Mouse (Mus musculus) urinary bladder, postnatal 36 days (tissue): ENCODE measurements around the gene St3gal6.
A peak's percentile ranks its signal among the peaks of the same experiment; 100 is the strongest.

Experiments used
- DNase-seq, 2 experiments: peaks; one replicate each; pipeline ENCODE4 v3.0.0; 2022; ENCODE audit warnings: low spot score in 2 of 2, mixed read lengths in 1 of 2

St3gal6 gene

GRCm38 (mm10) chr16:58523972-58524850, at the start of gene St3gal6:
Gene St3gal6, minus strand, starts transcription at chr16:58524243.
- DNase-seq, result no peak

DNA sequence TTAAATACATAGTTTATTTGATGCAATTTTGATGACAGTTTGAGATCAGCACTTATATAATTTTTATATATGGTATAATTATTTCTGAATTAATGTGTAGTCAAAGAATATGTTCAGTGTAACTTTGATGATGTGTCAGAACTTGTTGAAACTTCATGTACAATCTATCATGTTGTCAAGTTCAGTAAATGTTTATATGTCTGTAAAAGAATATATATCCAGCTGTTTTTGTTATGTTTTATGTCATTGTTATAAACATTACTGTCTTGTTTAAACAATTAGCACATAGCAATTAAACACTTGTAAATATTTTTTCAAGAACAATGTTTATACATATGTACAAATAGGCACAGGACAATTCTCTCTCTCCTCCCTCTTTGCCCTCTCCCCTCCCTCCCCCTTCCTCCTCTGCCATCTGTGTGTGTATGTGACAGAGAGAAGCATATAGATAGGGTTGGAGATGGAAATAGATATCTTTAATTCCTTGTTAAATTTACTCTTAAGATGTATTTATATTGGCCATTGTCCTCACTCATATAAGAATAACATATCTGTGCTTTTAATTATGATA, 46.7 kb upstream of the St3gal6 start:
- DNase-seq, result no peak

- DNase-seq, result no peak
Measured at GRCm38 (mm10) chr16:58561196-58561595, 37.2 kb upstream of the St3gal6 start.

- DNase-seq, result no peak
Measured at GRCm38 (mm10) chr16:58556067-58556830, 32.2 kb upstream of the St3gal6 start.

- no peak for DNase-seq
Measured at GRCm38 (mm10) chr16:58554673-58555072, 30.6 kb upstream of the St3gal6 start.

DNA sequence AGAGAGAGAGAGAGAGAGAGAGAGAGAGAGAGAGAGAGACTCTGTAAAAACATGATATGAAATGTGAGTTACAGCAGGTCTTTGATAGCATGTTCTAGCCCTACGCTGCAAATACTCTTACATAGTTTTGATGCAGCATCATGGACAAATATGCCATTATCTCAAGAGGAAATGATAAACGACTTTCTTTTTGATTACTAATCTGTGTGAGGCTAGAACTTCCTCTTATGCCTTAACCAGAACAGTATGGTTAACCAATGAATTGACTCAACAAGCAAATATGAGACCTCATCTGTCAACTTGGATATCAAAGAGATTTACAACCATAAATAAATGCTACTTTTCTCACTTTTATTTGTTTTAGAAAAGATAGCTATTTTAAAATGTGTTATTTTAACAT, 24.0 kb upstream of the St3gal6 start:
- DNase-seq, result no peak

DNA sequence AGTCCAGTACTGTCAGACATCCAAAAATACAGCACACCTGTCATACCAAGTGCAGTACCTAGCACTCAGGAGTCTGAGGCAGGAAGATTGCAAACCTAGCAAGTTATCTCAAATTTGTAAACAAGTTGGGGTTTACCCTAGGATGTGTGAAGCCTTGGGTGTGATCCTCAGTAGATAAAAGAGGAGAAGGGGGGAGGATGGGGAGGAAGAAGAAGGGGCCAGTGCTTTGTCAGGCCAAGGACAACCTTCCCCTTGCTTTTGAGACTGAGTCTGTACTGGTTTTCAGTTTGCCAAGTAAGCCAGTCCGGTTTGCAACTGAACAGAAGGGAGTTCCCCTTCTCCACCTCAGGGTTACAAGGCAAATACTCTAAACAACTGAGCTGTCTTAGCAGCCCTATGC, 22.1 kb upstream of the St3gal6 start:
- no peak for DNase-seq

- DNase-seq, result no peak
Measured at GRCm38 (mm10) chr16:58539490-58539889, 15.4 kb upstream of the St3gal6 start.

DNA sequence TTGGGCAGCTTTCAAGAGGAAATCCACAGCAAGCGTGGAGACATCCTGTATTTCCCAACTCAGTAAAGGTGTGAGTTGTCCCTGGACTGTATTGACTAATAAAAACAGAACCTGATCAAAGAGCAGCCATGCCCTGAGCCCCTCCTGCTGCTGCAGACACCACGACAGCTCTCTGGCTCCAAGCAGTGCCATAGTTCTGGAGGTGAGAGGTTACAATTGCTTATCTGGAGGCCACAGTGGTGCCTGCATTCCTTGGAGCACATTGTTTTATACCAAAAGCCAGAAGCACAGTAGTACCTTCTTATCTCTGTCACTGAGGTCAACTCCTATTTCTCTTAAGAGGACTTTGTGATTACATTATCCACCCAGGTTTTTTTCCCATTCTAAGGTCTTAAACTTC, 15.0 kb upstream of the St3gal6 start:
- no peak for DNase-seq

DNA sequence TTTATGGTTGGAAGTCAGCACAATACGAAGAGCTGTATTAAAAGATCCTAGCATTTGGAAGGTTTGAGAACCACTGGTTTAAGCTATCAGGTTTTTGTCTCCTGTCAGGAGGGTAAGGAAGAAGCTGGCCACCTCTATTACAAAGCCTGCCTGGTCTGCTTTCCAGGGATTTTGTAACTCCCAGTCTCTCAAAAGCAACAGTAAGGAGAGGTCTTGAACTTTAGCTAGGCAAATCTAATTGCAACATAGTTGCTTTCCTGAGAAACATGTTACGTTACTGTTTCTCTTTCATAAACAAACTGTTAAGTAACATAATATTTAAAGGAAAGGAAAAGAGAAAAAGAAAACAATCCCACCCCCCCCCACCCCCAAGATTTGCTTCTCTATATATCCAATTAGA, 12.0 kb upstream of the St3gal6 start:
- DNase-seq, result no peak

GRCm38 (mm10) chr16:58535236-58535635, 11.2 kb upstream of the St3gal6 start:
- no peak for DNase-seq

GRCm38 (mm10) chr16:58534245-58535142, 10.5 kb upstream of the St3gal6 start:
- DNase-seq, result no peak

DNA sequence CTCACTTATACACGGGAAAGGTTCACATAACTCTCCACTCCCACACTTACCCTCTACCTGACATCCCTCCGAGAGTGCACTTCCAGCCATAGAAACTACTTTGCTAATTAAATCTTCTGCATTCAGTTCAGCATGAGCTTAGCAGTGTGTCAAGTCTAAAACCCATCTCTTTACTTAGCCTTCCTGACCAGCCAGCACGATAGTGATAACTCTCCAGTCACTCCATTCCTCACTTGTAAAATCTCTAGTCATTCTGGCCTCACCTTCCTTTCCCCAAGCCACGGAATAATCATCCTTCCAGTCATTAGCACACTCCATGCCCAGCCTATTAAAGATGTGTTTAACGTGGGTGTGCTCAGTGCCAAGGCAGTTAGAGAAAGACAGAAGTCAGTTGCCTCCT, 9.7 kb upstream of the St3gal6 start:
- DNase-seq, result no peak

DNA sequence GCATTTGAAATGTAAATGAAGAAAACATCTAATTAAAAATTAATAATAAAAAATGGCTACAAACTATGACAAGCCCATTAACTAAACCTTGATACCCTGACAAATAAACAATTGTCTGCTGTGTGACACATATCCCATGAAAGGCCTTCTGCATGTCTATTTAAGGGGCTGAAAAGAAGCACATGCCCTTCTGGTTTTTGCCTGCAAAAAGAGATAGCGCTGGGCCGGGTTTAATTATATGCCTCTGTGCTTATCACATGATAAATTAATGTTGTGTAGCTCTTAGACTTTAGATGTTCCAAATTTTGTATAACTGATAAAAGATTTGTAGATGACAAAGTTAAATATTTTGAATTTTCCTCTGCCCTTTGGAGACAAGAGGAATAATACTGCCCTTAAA, 9.2 kb upstream of the St3gal6 start:
- DNase-seq, result no peak

- no peak for DNase-seq
Measured at GRCm38 (mm10) chr16:58532511-58532910, 8.5 kb upstream of the St3gal6 start.

DNA sequence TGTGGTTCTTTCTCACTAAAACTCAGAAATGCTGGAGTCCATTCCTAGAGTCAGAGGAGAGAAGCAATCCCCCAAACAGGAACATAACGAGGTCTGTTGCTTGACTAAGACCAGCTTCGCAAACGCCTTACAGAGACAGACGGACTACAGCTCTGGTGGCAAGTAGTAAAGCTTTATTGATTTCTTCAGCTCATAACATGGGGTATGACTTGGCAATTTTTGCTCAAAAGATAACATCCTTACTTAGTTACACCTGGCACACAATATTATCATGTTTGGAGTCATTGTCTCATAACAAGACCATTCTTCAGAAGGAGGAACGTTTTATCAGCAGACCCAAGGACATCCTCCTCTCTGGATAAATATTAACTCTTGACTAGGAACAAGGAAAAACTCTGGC, 3.8 kb upstream of the St3gal6 start:
- DNase-seq, result no peak

DNA sequence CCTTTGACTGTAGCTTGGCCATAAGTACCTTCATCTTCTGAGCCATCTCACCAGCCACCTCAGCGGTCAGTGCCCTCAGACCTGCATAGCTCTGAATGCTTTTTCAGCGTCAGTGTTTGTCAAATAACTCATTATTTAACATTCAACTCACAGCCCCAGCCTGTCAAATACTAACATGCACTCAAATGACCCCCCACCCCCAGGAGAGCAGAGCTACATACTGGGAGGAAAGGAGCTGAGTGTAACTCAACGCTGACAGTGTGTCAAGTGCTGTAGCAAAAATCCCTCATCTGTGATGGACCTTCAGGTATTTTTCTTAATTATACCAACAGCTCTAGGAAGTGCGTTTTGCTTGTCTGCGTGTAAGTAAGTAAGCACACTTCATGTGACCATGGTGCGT, 2.7 kb upstream of the St3gal6 start:
- no peak for DNase-seq

GRCm38 (mm10) chr16:58525832-58526231, 1.8 kb upstream of the St3gal6 start:
- DNase-seq, result no peak

DNA sequence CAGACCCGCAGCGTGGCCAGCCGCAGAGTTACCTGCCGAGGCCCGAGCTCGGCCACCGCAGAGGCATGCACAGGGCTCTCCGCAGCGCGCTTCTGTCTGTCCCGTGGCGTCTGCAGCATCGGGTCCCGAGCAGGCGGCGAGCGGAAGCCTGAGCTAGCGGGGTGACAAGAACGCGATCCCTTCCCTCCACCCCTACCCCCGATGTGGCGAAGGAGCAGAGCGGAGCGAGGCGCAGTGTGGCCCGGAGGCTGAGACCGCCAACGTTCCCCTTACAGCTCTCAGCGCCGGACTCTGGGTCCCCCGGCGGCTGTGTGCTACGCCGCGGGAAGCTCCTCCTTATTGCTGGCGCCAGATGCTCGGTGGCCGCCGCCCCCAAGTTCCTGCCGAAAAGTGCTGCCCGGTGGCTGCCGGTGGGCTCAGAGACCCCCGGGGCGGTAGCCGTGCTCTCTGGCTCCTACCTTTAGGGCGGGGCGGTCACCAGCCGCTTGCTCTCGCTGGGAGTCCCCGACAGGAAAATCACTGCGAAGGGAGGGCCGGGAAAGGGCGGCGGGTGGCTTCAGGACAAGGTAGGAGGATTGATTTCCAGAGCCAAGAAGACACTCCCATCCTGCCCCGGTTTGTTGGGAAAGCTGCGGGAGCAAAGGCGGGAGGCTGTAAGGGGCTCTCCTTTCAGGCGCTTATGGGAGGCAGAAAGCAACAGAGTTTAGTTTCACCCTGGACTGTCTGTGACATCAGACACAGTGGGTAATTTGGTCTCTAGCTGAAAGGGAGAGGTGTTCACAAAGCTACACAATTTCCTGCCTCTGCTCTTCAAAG, 791 bp downstream of the St3gal6 start:
- DNase-seq, result peak; percentile 26 to 68

- DNase-seq, result no peak
Measured at GRCm38 (mm10) chr16:58522677-58523043, 1.4 kb downstream of the St3gal6 start.

- DNase-seq, result no peak
Measured at GRCm38 (mm10) chr16:58521900-58522299, 2.1 kb downstream of the St3gal6 start.
